Mouse (Mus musculus): ENCODE measurements around the gene Mllt6.

The Mllt6 gene

GRCm38 (mm10) chr11:97669268-97669667, 6.1 kb downstream of the Mllt6 start:
- DNase-seq (ENCODE audit: low spot score), result no peak

GRCm38 (mm10) chr11:97669829-97670228, 6.6 kb downstream of the Mllt6 start:
- peak; percentile 73 for DNase-seq (ENCODE audit: low spot score)

- DNase-seq (ENCODE audit: low spot score), result no peak
Measured at GRCm38 (mm10) chr11:97670234-97671176, 7.3 kb downstream of the Mllt6 start.

GRCm38 (mm10) chr11:97671177-97671527, 7.9 kb downstream of the Mllt6 start:
- no peak for DNase-seq (ENCODE audit: low spot score)

GRCm38 (mm10) chr11:97673148-97673547, 9.9 kb downstream of the Mllt6 start:
- no peak for DNase-seq (ENCODE audit: low spot score)

GRCm38 (mm10) chr11:97676050-97676754, 13.0 kb downstream of the Mllt6 start:
- no peak for DNase-seq (ENCODE audit: low spot score)

GRCm38 (mm10) chr11:97677381-97677780, 14.2 kb downstream of the Mllt6 start:
- no peak for DNase-seq (ENCODE audit: low spot score)

- no peak for DNase-seq (ENCODE audit: low spot score)
Measured at GRCm38 (mm10) chr11:97677842-97678241, 14.6 kb downstream of the Mllt6 start.

GRCm38 (mm10) chr11:97678301-97678700, 15.1 kb downstream of the Mllt6 start:
- no peak for DNase-seq (ENCODE audit: low spot score)

- DNase-seq (ENCODE audit: low spot score), result no peak
Measured at GRCm38 (mm10) chr11:97680430-97680829, 17.2 kb downstream of the Mllt6 start.

GRCm38 (mm10) chr11:97682504-97683055, 19.4 kb downstream of the Mllt6 start:
- DNase-seq (ENCODE audit: low spot score), result no peak

- no peak for DNase-seq (ENCODE audit: low spot score)
Measured at GRCm38 (mm10) chr11:97684063-97684680, 21.0 kb downstream of the Mllt6 start.

GRCm38 (mm10) chr11:97684766-97685165, 21.6 kb downstream of the Mllt6 start:
- DNase-seq (ENCODE audit: low spot score), result no peak

GRCm38 (mm10) chr11:97685613-97686321, 22.6 kb downstream of the Mllt6 start, which contains the start of gene Cisd3:
Gene Cisd3 (plus strand): TSS chr11:97685826.
- DNase-seq (ENCODE audit: low spot score), result peak; percentile 44

GRCm38 (mm10) chr11:97686322-97686908, 23.2 kb downstream of the Mllt6 start:
- no peak for DNase-seq (ENCODE audit: low spot score)

GRCm38 (mm10) chr11:97687061-97687460, 23.8 kb downstream of the Mllt6 start:
- DNase-seq (ENCODE audit: low spot score), result peak; percentile 34

- DNase-seq (ENCODE audit: low spot score), result no peak
Measured at GRCm38 (mm10) chr11:97689861-97690260, 26.6 kb downstream of the Mllt6 start.

- DNase-seq (ENCODE audit: low spot score), result no peak
Measured at GRCm38 (mm10) chr11:97694435-97694834, 31.2 kb downstream of the Mllt6 start.

GRCm38 (mm10) chr11:97694921-97695711, 31.9 kb downstream of the Mllt6 start:
- DNase-seq (ENCODE audit: low spot score), result peak; percentile 82

GRCm38 (mm10) chr11:97695712-97696401, 32.6 kb downstream of the Mllt6 start:
- DNase-seq (ENCODE audit: low spot score), result no peak
